Mouse (Mus musculus) ES-CJ7 (cell line): ENCODE data around the gene Gapvd1.
"Not testable (repeated sequence)": the region's sequence is repeated elsewhere in the genome, so short reads cannot be mapped to it uniquely, and the experiment has no call there.

Source experiments
- DNase-seq: peaks from one replicate; pipeline ENCODE4 v3.0.0; 2011; ENCODE audit warnings: low read depth, low spot score

The Gapvd1 gene

GRCm38 (mm10) chr2:34754551-34755358 lies at the start of gene Gapvd1:
Gene Gapvd1, minus strand, starts transcription at chr2:34755232.
- DNase-seq: peak; percentile 33

- no peak for DNase-seq
Measured at GRCm38 (mm10) chr2:34804815-34805214, 49.8 kb upstream of the Gapvd1 start.

DNA sequence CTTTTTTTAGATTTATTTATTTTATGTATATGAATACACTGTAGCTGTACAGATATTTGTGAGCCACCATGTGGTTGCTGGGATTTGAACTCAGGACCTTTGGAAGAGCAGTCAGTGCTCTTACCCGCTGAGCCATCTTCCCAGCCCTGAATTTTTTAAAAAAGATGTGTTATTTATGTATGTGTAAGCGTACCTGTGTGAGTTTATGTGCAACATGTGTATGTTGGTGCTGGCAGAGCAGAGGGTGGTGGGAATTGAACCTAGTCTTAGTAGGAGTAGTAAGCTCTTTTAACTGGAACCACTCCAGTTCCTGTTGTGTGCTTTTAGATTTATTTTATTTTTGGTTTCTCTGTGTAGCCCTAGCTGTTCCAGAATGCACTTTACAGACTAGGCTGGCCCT lies 49.1 kb upstream of the Gapvd1 start:
- DNase-seq: no peak

- no peak for DNase-seq
Measured at GRCm38 (mm10) chr2:34803746-34804145, 48.7 kb upstream of the Gapvd1 start.

GRCm38 (mm10) chr2:34802565-34803245 lies 47.7 kb upstream of the Gapvd1 start:
- DNase-seq: not testable (repeated sequence)

GRCm38 (mm10) chr2:34801516-34802482 lies 46.8 kb upstream of the Gapvd1 start:
- peak; percentile 99 for DNase-seq

DNA sequence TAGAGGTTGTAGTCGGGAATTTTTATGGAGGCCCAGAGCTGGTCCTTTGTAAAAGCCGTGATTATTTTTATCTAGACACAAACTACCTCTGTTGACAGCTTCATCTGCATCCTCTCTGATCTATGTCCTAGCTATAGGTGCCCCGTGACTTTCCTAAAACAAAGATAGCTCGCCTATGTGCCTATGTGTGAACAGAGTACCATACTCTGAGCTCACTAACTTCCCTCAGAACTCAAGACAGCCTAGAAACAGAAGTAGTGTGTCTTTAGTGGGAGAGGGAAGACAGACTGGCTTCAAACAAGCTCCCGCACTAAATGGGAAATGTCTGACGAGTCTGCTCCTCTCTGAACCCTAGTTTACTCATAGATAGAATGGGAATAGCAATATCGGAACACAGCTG lies 45.3 kb upstream of the Gapvd1 start:
- DNase-seq: no peak

DNA sequence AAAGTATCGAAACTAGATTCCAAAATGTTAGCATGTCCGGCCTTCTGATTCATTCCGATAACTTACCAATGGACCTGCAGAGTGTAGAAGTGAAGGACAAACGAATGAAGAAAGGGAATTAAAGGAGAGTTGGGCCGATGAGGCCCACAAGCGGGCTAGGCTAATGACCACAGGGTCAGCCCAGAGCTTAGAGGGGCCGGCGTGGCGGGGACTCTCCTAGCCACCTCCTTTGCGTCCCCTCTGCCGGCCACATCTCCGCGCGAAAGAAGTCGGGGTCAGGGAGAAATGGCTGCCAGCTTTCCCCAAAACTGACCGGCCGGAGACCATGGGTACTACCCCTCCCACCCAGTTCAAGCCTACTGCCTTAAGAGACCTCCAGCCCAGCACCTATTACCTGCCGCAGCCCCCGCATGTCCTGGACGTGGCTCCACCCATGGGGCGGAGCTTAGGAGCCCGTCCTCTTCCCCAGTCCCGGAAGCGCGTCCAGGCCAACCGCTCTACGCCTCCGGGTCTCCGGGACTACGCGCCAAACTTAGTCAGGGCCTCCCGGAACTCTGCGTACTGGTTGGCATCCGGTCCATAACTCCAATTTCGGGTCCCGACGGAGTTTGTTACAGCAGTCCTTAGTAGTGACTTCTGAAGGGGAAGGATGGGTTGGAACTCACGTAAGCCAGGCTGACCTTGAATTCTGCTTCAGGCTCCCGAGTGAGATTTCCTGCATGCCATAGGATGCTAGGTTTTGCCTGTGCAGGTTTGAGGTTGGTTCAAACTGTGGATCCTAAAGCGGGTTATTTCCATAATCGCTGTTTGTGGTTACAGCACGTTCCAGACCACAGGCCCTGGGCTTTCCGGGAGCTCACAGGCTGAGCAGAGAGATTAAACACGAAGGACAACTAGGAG lies 44.6 kb upstream of the Gapvd1 start, which contains the start of gene Rabepk:
Rabepk (minus strand) TSS at position 556 of the 900 bp plus-strand sequence.
- DNase-seq: peak; percentile 86

DNA sequence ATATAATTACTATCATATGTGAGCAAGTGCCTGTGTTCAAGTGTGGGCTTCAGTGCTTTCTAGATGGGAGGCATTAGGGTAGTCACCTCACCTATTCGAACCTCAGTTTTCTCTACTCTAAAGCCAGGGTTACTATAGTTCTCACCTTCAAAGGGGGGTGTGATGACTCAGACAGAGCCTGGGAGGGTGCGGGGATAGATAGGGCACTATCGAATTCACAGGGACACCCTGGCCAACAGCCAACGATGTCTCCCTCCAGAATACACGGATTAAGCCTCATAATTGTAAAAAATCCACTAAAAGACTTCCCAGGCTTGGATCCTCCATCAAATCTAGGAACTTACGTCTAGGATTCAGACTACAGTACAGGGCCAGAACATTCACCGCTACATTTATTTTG lies 40.4 kb upstream of the Gapvd1 start:
- no peak for DNase-seq

GRCm38 (mm10) chr2:34794511-34794910 lies 39.5 kb upstream of the Gapvd1 start:
- peak; percentile 33 for DNase-seq

DNA sequence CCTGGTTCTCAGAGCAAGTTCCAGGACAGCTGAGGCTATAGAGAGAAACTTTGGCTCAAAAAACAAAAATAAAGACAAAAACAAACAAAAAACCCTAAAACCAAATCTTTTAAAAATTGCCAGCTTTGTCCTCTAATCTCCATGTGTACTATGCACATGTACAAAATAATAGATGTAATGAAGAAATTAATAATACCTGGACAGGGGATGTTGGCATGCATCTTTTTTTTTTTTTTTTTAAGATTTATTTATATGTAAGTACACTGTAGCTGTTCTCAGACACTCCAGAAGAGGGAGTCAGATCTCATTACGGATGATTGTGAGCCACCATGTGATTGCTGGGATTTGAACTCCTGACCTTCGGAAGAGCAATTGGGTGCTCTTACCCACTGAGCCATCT lies 37.5 kb upstream of the Gapvd1 start:
- not testable (repeated sequence) for DNase-seq

GRCm38 (mm10) chr2:34790282-34790681 lies 35.2 kb upstream of the Gapvd1 start:
- DNase-seq: no peak

DNA sequence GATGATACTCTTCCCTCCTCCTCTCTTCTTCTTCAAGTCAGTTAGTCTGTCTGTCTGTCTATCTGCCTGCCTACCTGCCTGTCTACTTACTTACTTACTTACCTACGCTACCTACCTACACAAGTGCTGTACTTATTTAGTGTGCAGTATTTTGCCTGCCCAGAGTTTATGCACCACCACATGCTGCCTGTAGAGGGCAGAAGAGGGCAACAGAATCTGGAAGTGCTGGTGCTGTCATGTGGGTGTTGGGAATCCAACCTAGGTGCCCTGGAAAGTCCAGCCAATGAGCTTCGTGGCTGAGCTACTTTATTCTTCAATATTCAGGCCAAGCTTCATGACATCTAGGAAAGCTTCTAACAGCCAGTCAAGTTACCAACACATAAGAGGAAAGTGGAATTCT lies 29.1 kb upstream of the Gapvd1 start:
- peak; percentile 74 for DNase-seq

DNA sequence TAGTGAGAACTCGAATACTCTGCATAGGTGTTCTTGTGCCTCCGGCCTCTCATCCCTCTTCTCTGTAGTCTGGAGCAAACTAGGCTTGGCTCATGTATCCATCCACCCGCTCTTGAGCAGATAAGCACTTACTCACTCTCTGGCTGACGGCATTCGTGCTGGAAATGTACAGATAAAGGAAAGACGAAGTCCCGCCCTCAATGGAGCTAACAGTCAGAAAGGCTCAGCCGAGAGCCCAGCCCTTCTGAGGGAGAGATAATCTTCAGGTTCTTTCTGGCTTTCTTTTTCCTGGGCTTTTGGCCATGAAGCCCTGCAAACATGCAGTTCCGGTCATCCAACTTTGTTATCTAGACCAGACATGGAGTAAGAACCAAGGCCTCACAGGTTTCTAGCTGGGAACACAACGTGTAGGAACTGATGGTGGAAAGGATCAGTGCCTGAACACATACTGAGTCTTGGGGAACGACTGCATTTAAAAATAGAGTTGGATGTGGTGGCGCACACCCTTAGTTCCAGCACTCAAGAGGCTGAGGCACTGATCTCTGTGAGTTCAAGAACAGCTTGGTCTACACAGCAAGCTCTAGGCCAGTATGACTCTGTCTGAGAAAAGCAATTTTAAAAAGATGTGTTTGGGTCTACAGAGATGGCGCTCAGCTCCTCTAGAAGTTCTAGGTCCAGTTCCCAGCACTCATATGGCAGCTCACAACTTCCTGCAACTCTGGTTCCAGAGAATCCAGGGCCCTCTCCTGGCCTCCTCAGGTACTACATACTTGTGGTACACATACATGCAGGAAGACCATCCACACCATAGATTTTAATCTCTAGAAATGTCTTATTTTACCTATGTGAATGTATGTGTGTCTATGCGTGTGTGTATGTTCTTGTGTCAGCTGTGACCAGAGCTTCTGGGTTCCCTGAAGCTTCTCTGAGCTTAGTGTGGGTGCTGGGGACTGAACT lies 28.3 kb upstream of the Gapvd1 start:
- peak; percentile 24 for DNase-seq

DNA sequence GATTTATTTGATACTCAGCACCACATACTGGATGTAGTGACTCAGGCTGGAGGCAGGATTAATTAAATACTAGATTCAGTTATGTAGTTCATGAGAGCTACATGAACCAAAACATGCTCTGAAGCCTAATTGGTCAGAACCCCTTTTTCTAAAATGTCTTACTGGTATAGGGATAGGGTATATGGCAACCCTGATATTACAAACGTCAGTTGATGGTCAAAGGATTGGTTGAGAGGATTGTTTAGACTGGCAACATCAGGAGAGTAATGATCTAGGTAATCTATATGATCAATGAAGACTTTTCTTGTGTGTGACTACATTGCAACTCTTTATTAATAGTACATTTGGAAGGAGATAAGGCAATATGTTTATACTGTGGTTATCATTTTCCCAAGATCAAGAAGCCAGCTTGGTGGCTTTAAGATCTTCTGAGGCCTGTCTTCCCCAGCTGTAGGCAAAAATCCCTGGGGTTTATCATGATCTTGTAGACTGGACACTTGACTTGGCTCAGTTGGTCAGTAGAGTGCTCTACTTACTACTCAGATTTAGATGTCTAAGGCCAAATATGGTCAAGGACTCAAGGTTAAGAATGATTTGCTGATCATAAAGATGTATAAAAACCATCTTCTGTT lies 22.3 kb upstream of the Gapvd1 start:
- DNase-seq: no peak

DNA sequence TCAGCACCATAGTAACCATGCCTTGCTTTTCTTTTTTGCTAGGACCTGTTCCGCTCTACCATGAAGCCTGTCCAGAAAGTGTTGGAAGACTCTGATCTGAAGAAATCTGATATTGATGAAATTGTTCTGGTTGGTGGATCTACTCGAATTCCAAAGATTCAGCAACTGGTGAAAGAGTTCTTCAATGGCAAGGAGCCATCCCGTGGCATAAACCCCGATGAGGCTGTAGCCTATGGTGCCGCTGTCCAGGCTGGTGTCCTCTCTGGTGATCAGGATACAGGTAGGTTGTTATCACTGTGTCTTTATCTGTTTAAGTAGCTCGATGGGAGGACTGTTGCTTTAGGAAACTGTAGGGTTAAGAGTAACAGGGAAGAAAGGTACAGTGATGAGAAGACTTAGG lies 19.5 kb upstream of the Gapvd1 start:
- no peak for DNase-seq

- DNase-seq: no peak
Measured at GRCm38 (mm10) chr2:34773673-34774072, 18.6 kb upstream of the Gapvd1 start.

DNA sequence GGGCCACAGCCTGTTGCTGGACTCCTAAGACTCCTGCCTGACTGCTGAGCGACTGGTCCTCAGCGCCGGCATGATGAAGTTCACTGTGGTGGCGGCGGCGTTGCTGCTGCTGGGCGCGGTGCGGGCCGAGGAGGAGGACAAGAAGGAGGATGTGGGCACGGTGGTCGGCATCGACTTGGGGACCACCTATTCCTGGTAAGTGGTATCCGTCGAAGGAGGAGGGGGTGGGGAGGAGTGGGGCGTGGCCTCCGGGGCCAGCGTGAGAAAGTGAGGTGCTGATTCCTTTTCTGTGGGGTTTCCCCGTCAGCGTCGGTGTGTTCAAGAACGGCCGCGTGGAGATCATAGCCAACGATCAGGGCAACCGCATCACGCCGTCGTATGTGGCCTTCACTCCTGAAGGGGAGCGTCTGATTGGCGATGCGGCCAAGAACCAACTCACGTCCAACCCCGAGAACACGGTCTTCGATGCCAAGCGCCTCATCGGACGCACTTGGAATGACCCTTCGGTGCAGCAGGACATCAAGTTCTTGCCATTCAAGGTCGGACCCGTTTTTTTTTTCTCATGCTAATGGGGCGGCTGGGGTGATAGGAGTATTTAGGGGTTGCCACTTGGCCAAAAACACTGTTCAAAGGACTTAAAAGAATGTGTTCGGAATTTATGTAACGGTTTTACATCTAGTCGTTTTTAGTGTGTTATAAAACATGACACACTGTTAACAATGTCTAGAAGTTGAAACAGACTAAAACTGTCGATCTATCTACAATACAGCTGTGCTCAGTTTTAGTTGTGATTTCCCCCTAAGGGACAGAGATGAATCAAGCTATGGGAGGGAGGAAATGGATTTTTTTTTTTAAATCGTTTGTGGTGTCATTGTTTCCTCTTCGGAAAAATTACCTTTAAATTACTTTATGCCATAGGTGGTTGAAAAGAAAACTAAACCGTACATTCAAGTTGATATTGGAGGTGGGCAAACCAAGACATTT lies 17.5 kb upstream of the Gapvd1 start:
- DNase-seq: peak; percentile 60
